Mouse (Mus musculus) thymus, adult 18-20 months (tissue): ENCODE measurements at regions not wholly inside any gene's neighbourhood (a gene's known extent, or its start where the extent isn't known, plus 50 kb on each side); places are given as distances from the start of the nearest gene placed in this dataset.
"Not testable (repeated sequence)": the region's sequence is repeated elsewhere in the genome, so short reads cannot be mapped to it uniquely, and the experiment has no call there.

Experiments used
- DNase-seq, 2 experiments: peaks; one replicate each; pipeline ENCODE4 v3.0.0; 2022; ENCODE audit warnings: mixed read lengths in 2 of 2

DNA sequence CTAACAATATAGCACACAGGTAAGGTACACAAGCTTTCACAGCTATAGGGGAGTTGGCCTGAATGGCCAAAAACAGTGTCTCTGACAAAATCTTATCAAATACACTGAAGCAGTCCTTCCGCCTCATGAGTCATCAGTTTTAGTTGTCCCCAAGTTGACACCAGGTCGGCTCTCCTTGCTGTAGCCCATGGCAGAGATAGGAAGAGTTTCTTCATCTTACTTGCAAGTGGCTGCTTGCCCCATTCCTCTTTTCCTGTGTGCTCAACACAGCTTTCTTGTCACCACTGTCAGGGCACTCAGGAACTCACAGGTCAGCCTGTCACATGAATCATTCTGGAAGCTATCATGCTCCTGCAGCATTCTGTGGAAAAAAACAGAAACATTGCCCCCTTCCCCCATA, 77.1 kb downstream of the Olfr721-ps1 start:
- not testable (repeated sequence) for DNase-seq

DNA sequence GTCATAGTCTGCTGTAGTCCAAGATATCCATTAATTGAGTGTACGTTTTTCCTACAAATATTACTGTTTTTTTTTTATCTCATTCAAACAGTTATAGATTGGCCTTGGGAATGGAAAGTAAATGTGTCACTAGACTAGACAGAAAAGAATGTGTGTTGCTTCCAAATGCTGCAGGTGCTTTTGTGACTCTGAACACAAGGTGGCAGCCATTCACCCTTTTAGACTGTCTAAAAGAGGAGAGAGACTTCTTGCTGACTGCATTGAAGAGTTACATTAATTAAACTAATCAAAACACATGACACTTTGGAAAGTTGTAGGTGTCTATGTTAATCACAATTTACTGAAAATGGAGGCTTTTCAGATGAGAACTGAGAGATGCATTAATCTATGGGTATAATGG, 80.7 kb downstream of the Olfr721-ps1 start:
- DNase-seq, result no peak

DNA sequence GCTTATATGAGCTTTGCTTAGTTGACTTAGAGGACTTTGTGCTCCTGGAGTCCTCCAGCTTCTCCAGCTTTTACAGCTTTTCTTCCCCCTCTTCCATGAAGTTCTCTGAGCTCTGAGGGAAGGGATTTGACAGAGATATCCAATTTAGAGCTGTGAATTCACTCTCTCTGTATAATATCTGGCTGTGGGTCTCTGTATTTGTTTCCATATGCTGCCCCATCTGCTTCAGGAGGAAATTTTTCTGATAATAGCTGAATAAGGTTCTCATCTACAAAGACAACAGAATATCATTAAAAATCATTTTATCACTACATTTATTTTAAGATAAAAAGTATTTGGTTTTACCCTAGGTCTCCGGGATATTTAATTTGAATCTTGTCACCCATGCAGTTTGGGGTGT, 85.3 kb downstream of the Olfr721-ps1 start:
- no peak for DNase-seq

DNA sequence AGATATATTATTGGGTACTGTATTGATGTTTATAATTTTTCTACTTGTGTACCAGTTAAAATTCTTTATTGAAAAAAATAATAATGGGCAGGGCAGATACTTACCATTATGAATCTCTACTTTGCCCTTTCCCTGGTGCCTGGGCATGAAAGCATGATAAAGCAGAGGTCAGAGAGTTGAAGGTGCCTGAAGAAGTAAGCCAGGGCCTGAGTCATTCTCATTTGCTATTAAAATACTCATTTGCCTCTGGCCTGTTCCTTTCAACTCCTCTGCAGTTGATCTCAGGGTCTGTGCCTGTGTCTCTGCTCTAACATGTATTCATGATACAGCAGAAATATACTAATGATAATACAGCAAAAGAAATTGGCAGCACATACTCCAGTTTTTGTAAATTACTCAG, 89.4 kb downstream of the Olfr721-ps1 start:
- no peak for DNase-seq

DNA sequence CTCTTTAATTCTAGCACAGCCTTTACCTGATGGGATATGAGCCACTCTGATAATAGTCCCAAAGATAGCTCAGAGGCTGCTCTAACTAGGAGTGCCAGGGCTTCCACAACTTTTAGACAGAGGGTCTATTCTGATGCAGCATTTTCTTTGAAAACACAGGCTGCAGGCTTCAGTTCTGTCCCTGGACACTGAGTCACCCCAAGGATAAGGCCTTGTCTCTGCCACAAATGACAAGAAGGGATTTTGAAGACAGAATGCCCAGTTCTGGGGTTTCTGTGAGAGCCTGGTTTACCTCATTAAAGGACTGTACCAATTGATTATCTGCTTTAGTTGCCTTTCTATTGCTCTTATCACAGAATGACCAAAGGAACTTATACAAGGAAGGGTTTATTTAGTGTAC, 90.9 kb downstream of the Olfr721-ps1 start:
- no peak for DNase-seq

DNA sequence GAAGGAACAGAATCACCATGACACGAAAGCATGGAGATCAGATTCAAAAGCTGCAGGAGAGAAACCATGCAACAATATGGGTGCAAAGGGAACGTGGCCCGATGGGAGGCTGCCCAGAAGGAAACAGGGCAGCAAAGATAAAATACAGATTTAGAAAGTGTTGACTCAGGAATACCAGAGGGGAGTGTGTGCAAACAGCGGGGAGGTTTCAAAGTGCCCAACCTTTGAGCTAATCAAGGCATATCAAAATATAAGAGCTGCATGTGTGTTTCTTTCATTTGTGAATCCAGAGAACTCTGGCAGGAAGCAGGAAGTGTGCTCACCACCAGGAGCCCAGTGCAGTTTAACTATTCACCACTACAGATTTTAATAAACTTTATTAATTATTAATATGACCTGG, 110.8 kb downstream of the Olfr721-ps1 start:
- DNase-seq, result no peak

DNA sequence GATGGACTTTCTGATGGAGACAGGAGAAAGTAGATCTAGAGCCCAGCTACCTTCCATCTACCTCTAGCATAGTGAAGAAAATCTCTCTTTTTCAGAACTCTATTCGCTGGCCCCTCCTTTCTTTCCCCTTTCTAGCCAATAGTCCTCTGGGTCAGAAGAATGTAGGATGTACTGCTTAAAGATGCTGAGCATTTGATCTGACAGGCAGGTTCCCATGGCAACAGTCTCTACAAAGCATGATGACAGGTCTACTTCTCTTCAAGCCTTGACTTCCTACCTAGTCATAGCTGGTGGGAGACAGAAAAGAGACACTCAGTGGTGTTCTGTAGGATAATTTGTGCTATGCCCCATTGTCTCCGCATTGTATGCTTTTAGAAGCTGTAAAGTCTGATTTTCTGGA, 112.0 kb downstream of the Olfr721-ps1 start:
- DNase-seq, result no peak

DNA sequence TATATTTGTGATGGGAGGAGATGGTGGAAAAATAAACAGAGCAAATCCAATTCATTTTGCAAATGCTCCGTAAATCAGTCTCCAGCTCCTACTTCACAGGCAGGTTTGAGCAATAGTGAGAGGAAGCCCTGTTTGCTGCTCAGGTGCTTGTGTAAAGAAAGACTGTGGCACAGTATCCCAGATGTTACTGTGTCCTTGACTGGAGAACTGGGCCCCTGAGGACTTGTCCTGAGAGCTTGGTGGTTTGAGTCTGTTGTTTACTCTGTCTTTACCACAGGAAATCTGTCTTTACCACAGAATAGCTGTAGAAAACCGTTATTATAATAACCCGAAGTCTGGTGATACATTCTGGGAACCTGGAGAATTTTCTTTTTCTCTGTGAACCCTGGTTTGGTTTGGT, 112.4 kb downstream of the Olfr721-ps1 start:
- no peak for DNase-seq

DNA sequence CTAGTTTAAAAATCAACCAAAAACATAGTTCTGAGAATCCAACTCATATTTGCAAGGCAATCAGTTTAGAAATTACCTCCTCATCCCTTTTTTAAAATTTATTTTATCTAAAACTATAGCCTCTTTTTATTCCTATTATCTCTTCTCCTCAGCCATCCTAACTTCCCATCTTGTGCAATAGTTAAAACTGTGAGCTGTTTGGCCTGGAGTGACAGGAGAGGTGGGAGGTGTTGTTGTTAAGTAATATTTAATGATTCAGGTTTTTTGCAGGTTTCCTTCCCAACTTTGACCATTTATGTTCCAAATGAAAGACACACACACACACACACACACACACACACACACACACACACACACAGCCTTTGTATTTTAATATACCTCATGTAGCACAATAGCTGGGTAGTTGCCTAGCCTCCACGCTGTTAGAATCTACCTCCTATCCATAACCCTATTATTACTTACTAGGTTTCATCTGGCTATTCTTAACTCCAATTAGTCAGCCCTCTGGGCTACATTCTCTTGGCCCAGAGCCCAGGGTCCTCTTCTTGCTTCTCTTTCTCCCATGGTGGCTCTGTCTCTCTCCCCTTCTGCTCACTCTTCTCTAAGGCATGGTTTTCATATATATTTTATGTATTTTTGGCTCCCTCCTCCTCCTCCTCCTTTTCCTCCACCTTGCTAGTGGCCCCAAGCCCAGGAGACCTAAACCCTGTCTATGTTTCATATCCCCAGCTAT, 113.5 kb downstream of the Olfr721-ps1 start:
- DNase-seq, result no peak

DNA sequence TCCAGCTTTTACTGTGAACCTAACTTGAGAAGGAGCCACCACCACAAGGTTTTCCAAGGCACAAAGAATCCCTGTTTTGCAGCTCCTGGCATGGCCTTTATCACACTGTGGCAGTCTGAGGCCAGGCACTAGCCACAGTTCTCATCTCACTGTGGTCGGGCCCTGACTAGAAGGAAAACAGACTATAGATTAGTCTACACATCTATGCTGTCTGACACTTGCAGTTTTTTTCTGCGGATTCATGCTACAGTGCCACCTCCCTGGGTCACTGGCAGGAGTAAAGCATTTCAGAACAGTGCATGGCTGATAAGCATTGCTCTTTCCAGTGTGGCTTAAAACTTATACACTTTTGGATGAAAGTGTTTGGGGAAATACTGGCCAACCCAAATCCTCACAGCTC, 114.3 kb downstream of the Olfr721-ps1 start:
- DNase-seq, result no peak

DNA sequence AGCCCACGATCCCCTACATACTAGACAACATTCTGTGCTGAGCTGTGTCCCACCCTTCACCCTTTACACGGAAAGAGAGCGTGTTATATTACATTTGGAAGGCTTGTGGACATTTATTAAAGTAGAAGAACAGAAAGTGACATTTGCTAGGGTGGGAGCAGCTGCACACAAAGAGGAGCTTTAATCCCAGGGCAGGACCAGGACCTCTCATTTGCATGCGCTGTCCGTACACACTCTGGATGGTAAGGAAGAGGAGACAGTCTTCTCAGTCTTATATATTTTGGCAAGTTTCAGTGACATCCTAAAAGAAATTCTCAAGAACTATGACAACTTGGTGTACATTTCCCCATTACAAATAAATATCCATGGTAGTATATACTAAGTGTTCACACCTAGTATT, 114.8 kb downstream of the Olfr721-ps1 start:
- DNase-seq, result no peak

DNA sequence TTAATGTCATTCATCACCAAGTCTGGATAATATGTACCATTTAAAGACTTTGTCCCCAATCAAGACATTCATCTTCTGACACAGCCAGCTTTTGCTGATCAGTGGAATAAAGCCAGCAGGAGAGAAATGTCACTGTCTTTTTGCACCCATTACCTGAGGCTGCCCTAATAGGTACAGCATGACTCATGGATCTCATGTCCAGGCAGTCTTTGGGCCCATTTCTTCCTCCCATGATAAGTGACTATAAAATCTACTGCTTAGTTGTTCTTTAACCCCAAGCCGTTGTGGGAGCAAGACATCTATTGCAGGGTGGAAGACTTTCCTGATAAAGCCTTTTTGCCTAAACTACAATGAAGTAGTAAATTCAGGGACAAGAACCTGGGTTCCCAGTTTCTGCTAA, 116.9 kb downstream of the Olfr721-ps1 start:
- DNase-seq, result no peak

DNA sequence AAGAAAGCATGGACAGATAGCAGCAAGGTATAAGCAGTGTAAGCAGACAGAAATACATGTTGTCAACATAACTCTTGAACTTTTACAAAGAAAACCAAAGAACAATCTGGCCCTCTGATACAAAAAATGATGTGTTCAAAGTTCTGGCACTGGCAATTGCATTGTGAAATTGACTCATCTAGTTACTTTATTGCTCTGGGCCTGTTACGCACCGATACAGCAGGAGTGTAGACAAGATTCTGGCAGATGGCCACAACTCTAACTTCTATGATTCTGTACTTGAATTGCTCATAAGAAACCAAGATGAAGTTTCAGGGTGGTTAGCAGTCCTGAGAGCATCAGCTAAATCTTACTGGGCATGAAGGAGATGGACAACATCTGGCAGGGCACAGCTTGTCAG, 117.7 kb downstream of the Olfr721-ps1 start:
- DNase-seq, result no peak

DNA sequence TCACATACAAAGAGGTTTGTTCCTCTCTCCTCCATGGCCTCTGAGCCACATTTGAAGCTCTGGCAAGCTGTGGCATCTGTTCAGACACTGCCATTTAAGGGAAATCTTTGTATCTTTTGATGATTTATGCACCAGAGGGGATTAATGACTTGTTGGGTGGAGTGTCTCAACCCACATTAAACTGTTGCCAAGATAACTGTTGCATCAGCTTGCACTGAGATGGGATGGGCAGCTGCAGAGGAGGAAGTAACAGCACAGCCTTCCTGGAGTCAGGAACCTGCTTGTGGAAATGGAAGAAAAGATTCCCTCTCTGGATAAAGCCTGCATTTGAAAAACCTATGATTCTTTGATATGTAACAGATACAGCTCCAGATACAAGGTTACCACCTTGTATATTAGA, 119.1 kb downstream of the Olfr721-ps1 start:
- no peak for DNase-seq

DNA sequence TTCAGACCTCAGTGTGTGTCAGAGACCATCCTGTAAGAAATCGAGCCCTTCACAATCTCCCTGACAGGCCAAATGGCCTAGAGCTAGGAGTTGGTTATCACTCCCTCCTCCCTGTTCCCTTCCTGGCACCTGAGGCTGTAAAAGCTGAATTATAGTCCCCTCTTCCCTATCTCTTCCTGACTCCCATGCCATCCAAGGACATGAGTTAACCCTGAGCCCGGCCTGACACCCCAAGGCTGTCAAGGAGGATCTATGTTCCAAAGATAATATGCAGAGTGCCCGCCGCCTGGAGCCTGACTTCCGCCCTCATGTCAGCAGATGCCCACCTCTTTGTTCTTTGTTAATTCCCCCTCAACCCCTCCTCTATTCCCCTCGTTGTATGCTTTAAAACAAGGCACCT, 120.2 kb downstream of the Olfr721-ps1 start:
- not testable (repeated sequence) for DNase-seq

DNA sequence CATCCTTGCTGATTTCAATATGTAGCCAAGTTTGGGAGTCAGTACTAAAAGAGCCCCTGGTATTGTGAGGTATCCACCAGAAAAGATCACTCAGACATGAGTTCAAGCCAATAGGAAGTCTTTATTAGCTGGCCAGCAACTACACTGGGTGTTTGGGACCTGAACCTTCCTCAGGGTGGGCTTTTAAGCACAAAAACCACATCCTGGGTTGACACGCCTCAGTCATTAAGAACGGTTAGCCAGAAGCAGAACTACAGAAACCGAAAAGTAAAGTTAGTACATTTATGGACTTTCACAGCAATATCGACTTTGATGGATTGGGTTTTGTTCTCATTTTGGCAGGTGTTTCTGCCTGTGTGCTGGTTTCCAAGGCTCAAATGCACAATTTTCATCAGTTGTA, 124.1 kb downstream of the Olfr721-ps1 start:
- no peak for DNase-seq

DNA sequence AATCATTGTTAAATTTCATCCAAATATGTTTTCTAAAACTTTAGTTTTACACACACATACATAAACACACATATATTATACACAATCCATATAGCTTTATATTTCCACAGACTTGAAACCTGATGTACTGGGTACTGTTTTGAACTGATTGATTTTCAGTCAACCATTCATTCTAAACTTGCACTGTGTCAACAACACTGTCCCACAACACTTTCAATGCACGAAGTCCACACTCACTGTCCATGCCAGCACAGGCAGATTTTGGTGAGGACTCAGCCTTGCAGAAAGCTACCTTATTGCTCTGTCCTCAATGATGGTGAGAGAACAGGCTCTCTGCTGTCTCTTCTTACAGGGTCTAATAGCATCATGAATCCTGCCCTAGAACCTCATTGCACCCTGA, 127.3 kb downstream of the Olfr721-ps1 start:
- no peak for DNase-seq

DNA sequence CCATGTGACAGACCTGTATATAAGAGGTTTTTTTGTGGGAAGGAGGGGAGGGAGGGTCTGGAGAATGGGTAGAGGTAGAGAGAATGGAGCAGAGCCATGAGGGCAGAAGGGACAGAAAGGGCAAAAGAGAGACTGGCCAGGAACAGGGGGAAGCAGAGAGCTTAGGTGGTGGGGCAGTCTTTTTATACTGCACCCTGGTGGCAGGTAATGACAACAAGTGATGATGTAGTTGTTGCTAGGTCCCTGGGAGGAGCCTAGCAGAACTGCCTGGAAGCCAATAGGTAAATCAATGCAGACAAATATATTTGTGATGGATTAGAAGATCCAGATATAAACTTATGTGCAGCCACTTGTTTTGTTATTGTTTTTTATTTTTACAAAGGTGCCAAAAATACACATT, 140.1 kb downstream of the Olfr721-ps1 start:
- DNase-seq, result no peak

DNA sequence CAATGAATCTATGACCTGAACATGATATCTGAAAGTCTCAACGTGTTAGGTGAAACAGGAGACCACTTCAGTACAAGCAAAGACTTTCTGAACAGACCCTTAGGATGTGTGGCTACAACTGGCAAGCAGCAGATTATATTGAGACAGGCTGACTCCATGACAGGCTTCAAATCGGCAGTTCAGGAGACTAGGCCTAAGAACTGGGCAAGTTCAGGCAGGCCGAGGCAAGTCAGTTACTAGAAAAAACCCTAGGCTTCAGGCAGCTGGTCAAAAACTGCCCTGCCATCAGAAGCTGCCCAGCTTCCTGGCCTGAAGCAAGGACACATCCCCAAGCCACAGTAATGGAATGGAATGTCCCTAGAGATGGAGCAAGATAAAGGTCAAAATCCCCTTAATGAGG, 140.6 kb downstream of the Olfr721-ps1 start:
- DNase-seq, result no peak

DNA sequence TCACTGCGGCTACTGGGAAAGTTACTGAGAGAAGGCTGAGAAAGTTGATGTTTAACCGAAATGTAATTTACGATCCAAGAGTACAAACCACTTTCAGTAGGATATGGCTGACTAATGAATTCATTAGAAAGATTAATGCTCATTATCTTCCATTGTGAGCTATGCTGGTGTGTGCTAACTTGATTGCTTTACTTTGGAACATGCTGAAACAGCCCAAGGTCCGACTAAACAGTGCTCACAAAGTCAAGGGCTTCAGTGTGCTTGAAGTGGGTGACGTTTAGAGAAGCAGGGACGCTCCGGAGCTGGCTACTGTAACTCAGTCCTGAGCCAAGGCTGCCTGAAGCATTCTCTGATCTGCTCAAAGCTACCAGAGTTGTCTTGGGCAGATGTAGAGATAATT, 143.1 kb downstream of the Olfr721-ps1 start:
- no peak for DNase-seq

DNA sequence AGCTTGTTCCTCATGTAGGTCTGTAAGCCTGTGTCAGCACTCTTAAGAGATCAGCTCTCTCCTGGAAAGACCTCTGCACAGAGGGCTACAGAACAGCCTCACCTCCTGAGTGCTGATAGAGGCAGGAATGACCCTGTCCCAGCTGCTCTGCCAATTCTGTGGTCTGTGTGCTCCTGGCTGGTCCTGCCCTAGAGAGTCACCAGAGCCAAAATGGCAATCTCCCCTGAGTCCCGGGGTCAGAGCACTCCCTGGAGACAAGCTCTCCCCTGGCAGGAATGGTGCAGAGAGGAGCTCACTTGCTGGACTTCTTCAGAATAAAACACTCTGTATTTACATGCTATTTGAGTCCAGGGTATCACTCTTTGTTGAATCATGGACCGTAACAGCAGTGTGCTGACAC, 149.9 kb upstream of the Slc4a7 start:
- no peak for DNase-seq

DNA sequence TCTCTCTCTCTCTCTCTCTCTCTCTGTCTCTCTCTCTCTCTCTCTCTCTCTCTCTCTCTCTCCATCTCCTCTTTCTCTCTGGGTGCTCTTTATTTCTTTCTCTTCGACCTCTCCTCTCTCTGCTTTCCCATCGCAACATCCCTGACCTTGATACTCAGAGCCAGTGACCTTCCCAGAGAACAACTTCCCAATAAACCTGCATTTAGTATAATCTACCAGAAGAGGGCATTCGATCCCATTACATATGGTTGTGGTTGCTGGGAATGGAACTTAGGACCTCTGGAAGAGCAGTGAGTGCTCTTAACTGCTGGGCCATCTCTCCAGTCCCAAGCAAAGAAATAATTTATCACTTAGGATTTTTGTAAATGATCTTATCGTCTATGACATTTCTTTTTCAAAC, 127.2 kb upstream of the Slc4a7 start:
- DNase-seq, result no peak

DNA sequence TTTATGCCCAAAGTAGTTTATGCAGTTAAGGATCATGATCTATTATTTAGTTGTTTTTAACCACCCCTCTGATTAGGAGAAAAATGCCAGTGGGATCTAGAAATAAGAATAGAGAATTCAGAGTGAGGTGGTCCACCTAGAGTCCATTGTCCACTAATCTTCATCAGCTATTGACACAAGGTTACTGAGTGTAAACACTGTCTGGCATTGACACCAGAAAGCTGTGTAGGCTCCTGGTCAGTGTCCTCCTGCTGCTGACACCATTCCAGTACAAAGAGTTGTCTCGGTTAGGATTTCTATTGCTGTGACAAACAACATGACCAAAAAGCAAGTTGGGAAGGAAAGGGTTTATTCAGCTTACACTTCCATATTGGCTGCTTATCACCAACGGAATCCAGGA, 110.1 kb upstream of the Slc4a7 start:
- no peak for DNase-seq

DNA sequence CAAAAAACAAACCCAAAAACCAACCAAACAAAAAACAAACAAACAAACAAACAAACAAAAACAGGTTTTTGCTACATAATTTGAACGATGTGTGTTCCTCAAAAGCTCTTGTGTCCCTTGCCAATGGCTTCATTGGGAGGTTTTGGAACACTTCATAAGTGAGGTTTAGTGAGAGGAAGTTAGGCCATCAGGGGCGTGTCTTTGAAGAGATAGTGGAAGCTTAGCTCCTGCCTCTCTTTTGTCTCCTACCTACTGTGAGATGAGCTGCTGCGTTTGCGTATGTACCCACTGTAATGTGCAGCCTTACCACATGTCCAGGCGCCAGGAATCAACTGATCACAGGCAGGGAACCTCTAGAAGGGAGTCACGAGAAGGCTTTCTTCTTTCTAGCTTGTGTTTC, 107.3 kb upstream of the Slc4a7 start:
- DNase-seq, result no peak

DNA sequence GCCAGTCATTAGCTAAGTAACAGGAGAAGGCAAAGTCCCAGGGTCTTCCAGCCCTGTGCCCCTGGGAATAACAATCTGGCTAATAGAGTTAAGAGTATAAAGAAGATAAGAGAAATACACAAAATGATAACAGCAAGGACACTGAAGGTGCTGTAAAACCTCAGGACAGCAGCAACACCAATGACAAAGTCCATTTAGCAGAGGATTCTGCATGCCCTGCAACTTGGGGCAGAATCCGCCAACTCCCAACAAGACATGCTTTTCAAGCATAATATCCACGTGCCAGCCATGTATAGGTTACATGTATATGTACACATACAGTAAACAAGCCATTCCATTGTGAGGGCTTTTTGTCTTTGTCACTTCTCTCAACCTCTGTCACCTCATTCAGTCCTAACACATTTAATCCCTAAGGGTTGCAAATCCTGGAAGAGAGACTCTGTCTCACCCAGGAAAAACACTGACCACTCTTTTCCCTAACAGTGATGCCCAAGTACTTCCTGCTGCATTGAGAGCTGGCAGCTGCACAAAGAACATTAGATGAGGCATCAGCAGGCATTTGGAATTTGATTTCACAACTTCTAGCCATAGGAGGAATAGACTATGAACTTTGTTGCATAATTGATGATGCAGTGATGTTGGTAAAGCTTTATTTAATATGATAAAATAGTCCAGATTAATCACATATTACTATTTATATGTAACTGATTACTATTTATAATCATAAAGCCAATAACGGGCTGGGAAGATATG, 105.8 kb upstream of the Slc4a7 start:
- no peak for DNase-seq
